Comparison of ENCODE assay signal across 34 mouse cellular contexts in genomic region chrX:57506247-57506646, GRCm38 (mm10). TPM values are rescaled to one million over a fixed set of nuclear protein-coding genes. Genes with fewer than 3 reads are reported as not detected.
"Had no signal": no experiment of that assay in that cellular context is flagged by ENCODE, and none has a peak within 500 bp of the region (broad histone marks: within the 10 kb centered on the region; RNA-seq: fewer than 3 reads in every experiment).

No protein-coding gene starts in this region.

- H3K27ac ChIP-seq: embryonic facial prominence, embryonic 10.5 days; embryonic facial prominence, embryonic 12.5 days; embryonic facial prominence, embryonic 13.5 days; embryonic facial prominence, embryonic 15.5 days; forebrain, embryonic 10.5 days; forebrain, embryonic 12.5 days; forebrain, embryonic 13.5 days; forebrain, embryonic 15.5 days; gastrocnemius, adult 2 months; heart, adult 2 months; heart, embryonic 10.5 days had no signal

- H3K36me3 ChIP-seq: embryonic facial prominence, embryonic 10.5 days; embryonic facial prominence, embryonic 12.5 days; embryonic facial prominence, embryonic 13.5 days; embryonic facial prominence, embryonic 15.5 days; forebrain, embryonic 10.5 days; forebrain, embryonic 12.5 days; forebrain, embryonic 15.5 days; heart, embryonic 10.5 days had no signal

- H3K27me3 ChIP-seq: forebrain, embryonic 15.5 days had no signal

- H3K4me1 ChIP-seq: embryonic facial prominence, embryonic 10.5 days; embryonic facial prominence, embryonic 12.5 days; embryonic facial prominence, embryonic 13.5 days; embryonic facial prominence, embryonic 15.5 days; forebrain, embryonic 12.5 days; forebrain, embryonic 13.5 days; heart, embryonic 10.5 days had no signal

- H3K4me3 ChIP-seq: embryonic facial prominence, embryonic 10.5 days; embryonic facial prominence, embryonic 12.5 days; embryonic facial prominence, embryonic 13.5 days; embryonic facial prominence, embryonic 15.5 days; erythroblast, embryonic 14.5 days; forebrain, embryonic 10.5 days; forebrain, embryonic 12.5 days; forebrain, embryonic 13.5 days; forebrain, embryonic 15.5 days; gastrocnemius, adult 2 months; heart, adult 2 months; heart, embryonic 10.5 days had no signal

- H3K4me2 ChIP-seq: embryonic facial prominence, embryonic 12.5 days; embryonic facial prominence, embryonic 13.5 days; embryonic facial prominence, embryonic 15.5 days; forebrain, embryonic 12.5 days; forebrain, embryonic 13.5 days; forebrain, embryonic 15.5 days had no signal

- ATAC-seq: forebrain, embryonic 13.5 days; forebrain, embryonic 14.5 days; forebrain, embryonic 15.5 days; forebrain, embryonic 16.5 days had no signal

- H3K9me3 ChIP-seq: embryonic facial prominence, embryonic 10.5 days; embryonic facial prominence, embryonic 12.5 days; embryonic facial prominence, embryonic 13.5 days; embryonic facial prominence, embryonic 15.5 days; forebrain, embryonic 10.5 days; forebrain, embryonic 12.5 days; forebrain, embryonic 13.5 days; forebrain, embryonic 15.5 days; heart, embryonic 10.5 days had no signal

- H3K9ac ChIP-seq: embryonic facial prominence, embryonic 12.5 days; embryonic facial prominence, embryonic 13.5 days; embryonic facial prominence, embryonic 15.5 days; forebrain, embryonic 12.5 days; forebrain, embryonic 13.5 days; forebrain, embryonic 15.5 days had no signal

- DNase-seq: cerebellum, adult 9-10 months; cerebellum, adult 9-11 months; cerebellum, postnatal 14 days; cerebellum, postnatal 25 days; cerebellum, postnatal 36 days; embryo, embryonic 11 days; gastrocnemius, adult 2 months; gastrocnemius, postnatal 10 days; gastrocnemius, postnatal 14 days; gastrocnemius, postnatal 25 days; gastrocnemius, postnatal 36 days; heart, adult 11 months; heart, adult 18-20 months; heart, adult 2 months had no signal

RNA-seq across cellular contexts. Expression of gene Gpr101, which starts 2.7 kb away (rescaled TPM):
- total RNA-seq: common myeloid progenitor, adult 5-6 weeks; gastrocnemius, adult 18-20 months; gastrocnemius, adult 2 months; gastrocnemius, adult 8-10 months; gastrocnemius, postnatal 10 days; gastrocnemius, postnatal 14 days; gastrocnemius, postnatal 25 days; gastrocnemius, postnatal 36 days; gastrocnemius, postnatal 4 days; granulocyte monocyte progenitor cell, adult 5-6 weeks; heart, adult 18-20 months; heart, adult 2 months; heart, adult 8-10 months had no signal
- polyA plus RNA-seq: embryonic facial prominence, embryonic 10.5 days; embryonic facial prominence, embryonic 12.5 days; embryonic facial prominence, embryonic 14.5 days; embryonic facial prominence, embryonic 15.5 days; erythroblast, embryonic 14.5 days; forebrain, embryonic 12.5 days; gonadal fat pad, adult 2 months; heart, adult 2 months; heart, embryonic 10.5 days had no signal
